Mouse (Mus musculus) embryonic fibroblast, embryonic 13.5 days (primary cell): ENCODE measurements around the gene Arhgef11.

Source experiments
- CTCF ChIP-seq: IDR thresholded peaks from 2 replicates; pipeline ENCODE4 v1.5.1; 2011; ENCODE audit warnings: mild to moderate bottlenecking, control low read depth, low read length, moderate library complexity, borderline replicate concordance; ENCODE audit not compliant: insufficient read depth
- POLR2A ChIP-seq: IDR thresholded peaks from 2 replicates; pipeline ENCODE4 v1.6.1; 2011; ENCODE audit warnings: low read depth, mild to moderate bottlenecking, control low read depth, low read length, moderate library complexity

DNA sequence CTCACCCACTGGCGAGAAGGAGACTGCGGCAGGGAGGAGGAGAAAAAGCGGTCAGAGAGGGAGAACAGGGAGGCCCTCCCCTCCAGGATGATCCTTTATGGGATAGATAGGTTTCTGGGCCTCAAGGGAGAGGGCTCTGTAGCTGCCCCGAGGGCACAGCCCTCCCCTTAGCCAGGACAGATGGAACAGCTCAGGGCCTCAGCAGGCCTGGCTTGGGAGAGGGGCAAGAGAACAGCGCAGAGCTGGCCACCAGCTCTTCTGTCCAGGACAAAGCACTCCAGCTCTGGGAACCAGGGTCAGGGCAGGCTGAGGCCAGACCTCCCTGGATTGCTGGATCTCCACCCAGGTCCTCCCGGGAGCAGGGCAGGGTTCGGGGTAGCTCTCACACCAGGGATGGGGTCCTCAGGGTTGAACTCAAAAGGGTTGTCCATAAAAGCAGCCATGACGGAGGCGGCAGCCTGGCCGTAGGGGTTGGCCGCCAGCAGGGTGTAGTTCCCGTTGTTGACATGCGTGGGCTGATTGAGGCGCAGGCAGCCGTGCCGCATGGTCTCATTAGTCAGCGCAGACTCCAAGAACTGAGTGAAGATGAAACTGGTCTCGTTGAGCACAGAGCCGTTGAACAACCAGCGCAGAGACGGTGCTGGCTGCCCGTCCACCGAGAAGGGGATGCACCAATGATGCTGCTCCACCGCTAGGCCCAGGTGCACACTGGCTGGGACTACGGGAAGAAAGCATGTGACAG is 166.1 kb downstream of the Arhgef11 start:
- TF ChIP-seq POLR2A (no peak), CTCF (no peak)
